Mouse (Mus musculus): ENCODE measurements around the gene Grap.
"Not testable (repeated sequence)": the region's sequence is repeated elsewhere in the genome, so short reads cannot be mapped to it uniquely, and the experiment has no call there.

Grap gene

GRCm38 (mm10) chr11:61652686-61653447, at the start of gene Grap:
Gene Grap, plus strand, starts transcription at chr11:61653265.
- no peak for DNase-seq

DNA sequence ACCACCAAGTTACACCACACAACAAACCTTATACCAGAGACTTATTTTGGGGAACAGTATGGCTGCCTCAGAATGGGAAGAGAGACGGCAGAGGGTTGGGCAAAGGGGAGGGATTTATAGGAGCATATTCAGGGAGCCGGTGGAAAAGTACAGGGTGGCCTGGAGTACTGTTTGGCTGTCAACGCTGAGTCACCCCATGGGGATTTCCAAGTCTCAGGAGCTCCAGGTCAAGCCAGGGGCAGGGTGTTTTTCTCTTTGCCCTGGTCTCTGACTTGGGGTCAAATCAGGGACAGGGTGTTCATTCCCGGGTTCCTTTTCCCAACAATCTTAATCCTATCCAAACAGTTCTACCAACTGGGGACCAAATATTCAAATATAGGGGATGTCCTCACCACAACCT, 45.0 kb upstream of the Grap start:
- no peak for DNase-seq

DNA sequence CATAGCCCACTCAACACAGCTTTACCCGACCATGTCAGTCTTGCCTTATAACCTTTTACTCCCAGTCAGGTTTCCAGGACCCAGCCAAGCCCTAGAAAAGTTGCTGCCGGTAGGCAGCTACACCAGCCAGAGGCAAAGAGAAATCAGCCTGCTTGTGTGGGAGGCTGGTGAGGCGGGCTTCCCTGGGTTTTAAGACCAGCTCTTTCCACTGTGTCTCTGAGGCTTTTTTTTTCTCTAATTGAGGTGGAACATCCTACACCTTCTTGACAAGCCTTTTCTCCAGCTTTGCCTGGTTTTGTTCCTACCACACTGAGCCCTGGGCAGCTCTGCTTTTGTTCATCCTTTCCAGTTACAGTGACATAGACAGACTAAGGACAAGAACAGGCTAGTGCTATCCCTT, 41.9 kb upstream of the Grap start:
- no peak for DNase-seq

DNA sequence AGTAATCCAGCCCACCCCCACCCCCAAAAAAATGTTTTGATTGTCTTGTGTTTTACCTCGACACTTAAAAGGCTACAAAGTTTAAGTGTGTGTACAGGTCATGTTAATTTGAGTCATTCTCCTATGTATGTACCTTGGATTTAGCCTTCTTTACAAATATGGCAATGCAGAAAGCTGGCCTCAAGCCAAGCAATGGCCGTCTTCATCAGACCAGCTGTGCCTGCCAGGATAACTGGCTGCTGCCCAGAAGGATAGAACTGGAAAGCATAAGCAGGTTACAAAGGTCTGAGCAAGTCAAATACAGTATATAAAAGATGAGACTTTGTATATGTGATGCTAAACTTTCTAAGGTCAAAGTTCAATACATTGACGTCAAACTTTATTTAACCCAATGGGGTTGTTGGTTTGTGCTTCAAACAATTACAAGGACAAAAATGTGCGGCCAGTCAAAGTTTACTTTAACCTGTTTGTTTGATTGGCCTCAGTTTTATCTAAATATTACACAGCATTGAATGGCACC, 40.9 kb upstream of the Grap start:
- no peak for DNase-seq

DNA sequence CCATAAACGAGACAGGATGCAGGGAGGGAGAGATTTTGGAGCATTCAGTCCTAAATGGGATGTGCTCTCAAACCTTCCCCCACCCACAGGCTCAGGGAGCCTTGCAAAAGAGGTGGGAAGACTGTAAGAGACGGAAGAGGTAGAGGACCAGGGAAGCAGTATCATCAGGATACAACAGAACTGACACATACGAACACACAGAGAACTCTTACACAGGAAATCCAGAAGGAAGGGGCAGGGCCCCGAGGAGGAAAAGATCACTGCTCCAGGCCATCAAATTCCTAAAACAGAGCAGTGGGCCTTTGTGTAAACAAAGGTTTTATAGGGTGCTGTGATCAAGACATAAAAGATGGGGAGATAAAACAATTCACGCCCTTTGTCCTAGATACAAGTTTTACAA, 38.7 kb upstream of the Grap start:
- no peak for DNase-seq

- no peak for DNase-seq
Observed at GRCm38 (mm10) chr11:61615686-61616522, 37.2 kb upstream of the Grap start.

GRCm38 (mm10) chr11:61616523-61617292, 36.4 kb upstream of the Grap start:
- no peak for DNase-seq

- DNase-seq: no peak
Observed at GRCm38 (mm10) chr11:61617293-61617975, 35.6 kb upstream of the Grap start.

- no peak for DNase-seq
Observed at GRCm38 (mm10) chr11:61618131-61618530, 34.9 kb upstream of the Grap start.

DNA sequence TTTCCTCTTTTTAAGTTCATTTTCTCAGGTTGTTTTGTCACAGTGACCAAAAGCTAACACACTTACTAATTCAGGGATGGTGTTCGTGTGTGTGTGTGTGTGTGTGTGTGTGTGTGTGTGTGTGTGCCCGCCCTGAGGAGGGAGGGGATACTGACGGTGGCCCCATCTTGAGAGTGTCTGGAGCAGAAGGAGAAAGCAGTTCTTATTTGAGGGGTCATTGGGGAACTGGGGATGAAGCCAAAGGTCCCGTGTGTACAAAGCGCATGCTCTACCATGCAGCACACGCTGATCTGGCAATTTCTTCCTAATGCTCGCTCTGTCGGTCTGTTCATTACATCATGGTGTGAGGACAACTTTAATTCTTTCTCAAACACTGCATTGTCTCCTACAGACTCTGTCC, 34.5 kb upstream of the Grap start:
- no peak for DNase-seq

GRCm38 (mm10) chr11:61619356-61619755, 33.7 kb upstream of the Grap start:
- DNase-seq: no peak

DNA sequence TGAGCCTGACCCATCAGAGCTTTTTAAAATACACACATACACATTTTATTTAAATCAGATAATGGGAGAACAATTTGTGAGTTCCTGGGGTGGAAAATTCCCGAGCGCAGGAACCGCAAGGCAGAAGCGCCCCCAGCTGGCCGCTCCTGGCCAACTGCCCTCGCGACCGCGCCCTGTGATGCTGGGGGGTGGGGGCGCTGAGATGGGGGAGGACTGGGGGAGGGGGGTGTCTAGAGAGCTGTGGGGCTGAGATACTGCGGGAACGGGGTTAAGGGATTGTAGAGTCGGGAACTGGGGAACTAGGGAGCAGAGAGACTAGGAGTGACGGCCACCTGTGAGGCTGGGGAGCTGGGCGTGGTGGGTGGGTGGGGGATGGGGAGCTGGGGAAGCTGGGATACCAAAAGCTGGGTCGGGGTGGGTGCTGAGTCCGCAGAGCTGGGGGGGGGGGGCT, 33.2 kb upstream of the Grap start:
- peak; percentile 76 for DNase-seq

GRCm38 (mm10) chr11:61620254-61620670, 32.8 kb upstream of the Grap start:
- peak; percentile 90 for DNase-seq

DNA sequence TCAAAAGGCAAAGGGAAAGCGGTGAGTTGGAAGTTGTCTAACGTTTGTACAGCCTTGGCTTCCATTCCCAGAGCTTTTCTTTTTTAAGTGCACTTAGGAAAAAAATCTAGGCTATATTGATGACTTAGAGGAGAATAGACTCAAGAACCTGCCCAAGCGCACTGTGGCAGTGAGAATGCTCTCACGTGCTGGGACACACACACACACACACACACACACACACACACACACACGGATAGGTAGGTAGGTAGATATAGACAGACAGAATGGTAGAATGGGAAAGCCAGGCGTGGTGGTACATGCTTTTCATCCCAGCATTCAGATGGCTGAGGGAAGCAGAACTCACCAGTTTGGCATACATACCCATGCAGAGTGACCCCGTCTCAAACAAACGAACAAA, 32.3 kb upstream of the Grap start:
- no peak for DNase-seq

- DNase-seq: no peak
Observed at GRCm38 (mm10) chr11:61625136-61625535, 27.9 kb upstream of the Grap start.

- no peak for DNase-seq
Observed at GRCm38 (mm10) chr11:61626509-61626908, 26.6 kb upstream of the Grap start.

DNA sequence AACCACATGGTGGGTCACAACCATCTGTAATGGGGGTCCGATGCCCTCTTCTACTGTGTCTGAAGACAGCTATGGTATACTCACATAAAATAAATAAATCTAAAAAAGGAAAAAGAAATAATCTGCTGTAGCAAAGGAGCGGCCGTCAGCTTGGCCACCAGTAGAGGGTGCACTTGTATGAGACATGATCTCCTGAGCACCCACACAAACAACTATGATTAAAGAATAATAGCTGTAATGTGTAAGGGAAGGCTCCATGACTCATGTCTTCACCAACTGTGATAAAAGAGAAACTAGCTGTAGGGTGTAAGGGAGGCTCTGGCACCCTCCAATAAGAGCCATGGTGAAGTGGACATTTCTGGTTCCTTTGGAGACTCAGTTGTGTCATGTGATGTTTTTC, 23.4 kb upstream of the Grap start:
- no peak for DNase-seq

DNA sequence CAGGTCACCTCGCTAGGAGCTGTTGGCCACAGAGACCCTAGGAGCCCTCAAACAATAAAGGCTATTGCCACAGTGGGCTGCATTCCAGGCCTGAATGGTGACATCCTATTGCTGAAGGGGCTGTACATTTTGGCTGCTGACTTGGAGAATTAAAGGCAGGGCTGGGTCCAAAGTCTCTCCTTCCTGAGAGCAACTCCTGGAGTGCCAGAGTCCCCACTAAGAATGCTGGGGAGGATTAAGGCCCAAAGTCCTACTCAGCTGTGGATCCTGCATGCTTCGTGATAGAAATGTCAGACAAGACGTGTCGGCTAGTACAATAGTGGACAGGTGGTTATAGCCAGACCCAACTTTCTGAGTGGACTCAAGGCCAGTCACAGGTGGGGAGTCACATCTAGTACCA, 16.8 kb upstream of the Grap start:
- not testable (repeated sequence) for DNase-seq

DNA sequence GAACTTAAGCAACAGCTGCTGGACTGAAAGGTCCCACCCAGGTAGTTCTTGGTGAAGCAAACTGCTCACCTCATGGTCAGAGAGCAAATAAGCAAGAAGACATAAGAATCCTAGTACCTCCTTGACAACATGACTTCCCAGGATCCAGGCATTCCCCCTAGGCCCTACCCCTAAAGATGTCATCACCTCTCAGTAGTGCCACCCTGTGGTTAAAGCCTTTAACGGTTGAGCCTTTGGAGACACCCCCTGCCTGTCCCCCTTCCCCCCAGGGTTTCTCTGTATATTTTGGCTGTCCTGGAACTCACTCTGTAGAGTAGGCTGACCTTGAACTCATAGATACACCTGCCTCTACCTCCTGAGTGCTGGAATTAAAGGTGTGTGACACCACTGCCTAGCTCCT, 15.7 kb upstream of the Grap start:
- DNase-seq: no peak

GRCm38 (mm10) chr11:61637856-61638255, 15.2 kb upstream of the Grap start:
- no peak for DNase-seq

GRCm38 (mm10) chr11:61638764-61639536, 14.1 kb upstream of the Grap start:
- DNase-seq: no peak
